Mouse (Mus musculus) R1 (cell line): ENCODE measurements around the gene Maml3.

Experiments used
- DNase-seq: peaks from one replicate; pipeline ENCODE4 v3.0.0-alpha.2; 2018; ENCODE audit warnings: low read depth, low spot score

The Maml3 gene

DNA sequence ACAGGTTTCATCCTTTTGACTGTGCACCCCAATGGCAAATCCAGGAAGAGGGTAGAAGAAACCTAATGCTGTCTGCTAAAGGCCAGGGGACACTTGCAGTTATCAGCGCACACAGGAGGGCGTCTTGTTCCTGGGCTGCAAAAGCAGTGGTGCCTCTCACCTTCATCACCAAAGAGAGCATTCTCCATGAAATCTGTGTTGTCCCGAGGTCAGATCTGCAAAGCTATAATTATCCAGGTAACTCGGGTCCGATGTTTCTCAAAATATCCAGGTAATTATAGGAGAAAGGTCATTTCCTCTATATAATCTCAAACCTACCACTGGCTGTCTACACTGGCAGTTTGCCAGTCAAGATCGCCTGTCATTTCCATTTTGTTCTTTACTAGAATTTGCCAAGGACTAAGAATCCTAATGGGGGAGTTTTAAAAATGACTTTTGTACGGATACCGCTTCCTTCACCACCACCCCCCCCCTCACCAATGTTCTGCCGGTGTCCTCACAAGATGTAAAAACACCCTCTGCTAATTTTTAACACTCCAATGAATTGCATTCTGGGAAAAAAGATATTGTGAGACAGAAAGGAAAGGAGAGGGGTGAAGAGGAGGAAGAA lies 98.0 kb downstream of the Maml3 start:
- DNase-seq, result no peak

- DNase-seq, result no peak
Observed at GRCm38 (mm10) chr3:52003663-52004062, 101.2 kb downstream of the Maml3 start.

DNA sequence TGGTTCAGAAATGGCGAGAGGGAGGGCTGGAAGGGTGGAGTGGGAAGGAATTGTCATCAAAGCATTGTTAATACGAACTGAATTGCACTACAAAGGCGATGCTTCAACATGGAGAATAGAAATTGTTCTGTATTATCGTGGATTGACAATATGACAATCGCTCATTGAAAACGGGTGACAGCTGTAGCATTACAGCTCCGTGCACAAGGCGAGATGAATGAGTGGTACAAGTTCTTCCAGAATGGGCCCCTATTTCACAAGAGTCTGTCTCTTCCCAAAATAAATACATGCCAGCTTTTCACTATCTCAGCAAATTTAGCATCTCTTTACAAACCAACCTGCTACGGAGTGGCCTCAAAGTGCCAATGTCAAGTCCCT lies 103.4 kb downstream of the Maml3 start:
- no peak for DNase-seq

DNA sequence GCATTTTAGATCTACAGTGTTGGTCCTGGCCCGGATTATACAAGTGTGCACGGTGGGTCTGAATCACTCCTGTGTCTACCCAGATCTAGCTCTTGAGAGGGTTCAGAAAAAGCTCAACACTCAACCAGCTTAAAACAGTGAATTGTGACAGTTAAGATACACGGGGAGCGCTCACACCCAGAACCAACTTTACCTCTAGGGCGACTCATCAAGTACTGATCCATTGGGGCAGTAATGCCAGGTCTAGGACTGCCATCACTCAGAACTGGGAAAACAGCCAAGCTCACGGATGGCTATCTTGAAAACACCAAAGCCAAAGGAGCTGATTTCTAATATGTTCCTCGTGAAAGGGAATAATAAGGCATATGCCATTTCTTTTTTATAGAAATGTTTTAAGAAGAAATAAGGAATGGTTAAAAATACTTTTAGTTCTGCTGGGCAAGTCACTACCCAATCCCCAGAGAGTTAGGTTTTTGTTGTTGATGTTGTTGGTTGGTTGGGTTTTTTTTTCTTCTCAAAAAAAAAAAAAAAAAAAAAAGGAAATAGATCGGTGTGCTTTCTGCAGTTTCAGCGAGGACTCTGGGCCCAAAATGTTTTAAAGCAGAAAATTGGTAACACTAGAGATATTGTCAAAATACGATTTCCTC lies 103.9 kb downstream of the Maml3 start:
- DNase-seq, result no peak

DNA sequence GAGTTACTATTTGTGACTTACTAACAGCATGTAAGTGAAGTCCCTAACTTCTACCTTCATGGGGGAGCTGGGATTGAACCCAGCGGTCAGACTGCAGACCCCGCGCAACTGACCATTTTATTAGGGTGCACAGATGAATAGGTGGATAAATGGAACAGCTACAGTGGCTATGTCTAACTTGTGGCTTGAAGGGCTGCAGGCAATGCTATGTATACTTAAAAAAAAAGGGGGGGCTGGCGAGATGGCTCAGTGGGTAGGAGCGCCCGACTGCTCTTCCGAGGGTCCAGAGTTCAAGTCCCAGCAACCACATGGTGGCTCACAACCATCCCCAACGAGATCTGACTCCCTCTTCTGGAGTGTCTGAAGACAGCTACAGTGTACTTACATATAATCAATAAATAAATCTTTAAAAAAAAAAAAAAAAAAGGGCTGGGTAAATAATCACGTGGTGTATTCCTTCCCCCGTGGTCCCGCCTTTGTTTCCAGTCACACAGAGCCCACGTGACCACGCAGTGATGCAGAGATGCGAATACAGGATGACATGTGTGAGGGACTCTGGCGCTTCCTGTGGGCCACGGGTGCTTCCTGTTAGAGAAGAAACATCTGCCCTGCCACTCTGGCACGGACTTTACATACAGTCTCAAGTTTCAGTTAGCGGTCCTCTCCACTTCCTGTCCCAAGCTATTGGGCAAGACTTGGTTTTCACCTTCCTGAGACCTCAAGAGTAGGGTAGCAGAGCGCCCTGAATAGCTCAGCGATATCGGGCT lies 105.0 kb downstream of the Maml3 start:
- DNase-seq, result no peak

GRCm38 (mm10) chr3:51998511-51999399 lies 106.1 kb downstream of the Maml3 start:
- DNase-seq, result no peak

DNA sequence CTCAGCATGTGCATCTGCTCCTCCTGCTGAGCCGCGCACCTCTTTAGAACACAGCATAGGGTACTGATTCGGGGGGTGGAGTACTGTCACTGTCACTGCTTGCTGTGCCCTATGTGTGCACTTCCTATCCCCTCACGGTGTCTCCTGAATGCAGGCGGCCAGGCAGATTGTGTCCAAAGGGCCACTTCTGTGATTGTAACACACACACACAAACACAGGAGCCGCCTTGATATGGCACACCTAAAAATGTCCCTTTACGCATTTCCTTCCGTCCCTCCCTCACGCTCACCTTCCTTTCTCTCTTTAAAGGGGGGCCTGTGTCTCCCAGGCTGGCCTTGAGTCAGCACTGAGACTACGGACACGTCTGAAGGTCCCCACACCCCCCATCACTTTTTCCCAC lies 107.3 kb downstream of the Maml3 start:
- no peak for DNase-seq

- no peak for DNase-seq
Observed at GRCm38 (mm10) chr3:51986507-51986906, 118.4 kb downstream of the Maml3 start.

GRCm38 (mm10) chr3:51981496-51981895 lies 123.4 kb downstream of the Maml3 start:
- DNase-seq, result no peak

- DNase-seq, result no peak
Observed at GRCm38 (mm10) chr3:51977654-51978352, 127.1 kb downstream of the Maml3 start.

- DNase-seq, result no peak
Observed at GRCm38 (mm10) chr3:51974601-51975000, 130.3 kb downstream of the Maml3 start.

- DNase-seq, result no peak
Observed at GRCm38 (mm10) chr3:51974153-51974552, 130.7 kb downstream of the Maml3 start.

DNA sequence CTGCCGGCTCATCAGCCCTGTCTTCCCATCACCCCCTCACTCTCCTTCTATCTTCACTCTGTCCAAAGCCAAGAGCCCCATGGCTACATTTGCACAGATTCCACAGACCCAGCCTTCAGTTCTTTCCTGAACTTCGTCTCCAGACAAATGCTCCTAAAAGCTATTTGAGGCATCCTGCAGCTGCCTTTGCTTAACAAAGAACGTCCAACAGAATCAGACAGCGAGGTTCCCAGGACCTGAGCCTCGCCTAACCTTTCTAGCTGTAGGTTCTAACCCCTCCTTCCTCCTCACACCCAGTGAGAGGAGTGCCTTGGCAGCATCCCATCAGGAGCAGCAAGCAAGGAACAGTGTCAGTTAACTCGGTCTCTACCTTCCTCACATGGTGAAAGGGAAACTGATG lies 132.3 kb downstream of the Maml3 start:
- peak; percentile 77 for DNase-seq

- DNase-seq, result no peak
Observed at GRCm38 (mm10) chr3:51970489-51970888, 134.4 kb downstream of the Maml3 start.

DNA sequence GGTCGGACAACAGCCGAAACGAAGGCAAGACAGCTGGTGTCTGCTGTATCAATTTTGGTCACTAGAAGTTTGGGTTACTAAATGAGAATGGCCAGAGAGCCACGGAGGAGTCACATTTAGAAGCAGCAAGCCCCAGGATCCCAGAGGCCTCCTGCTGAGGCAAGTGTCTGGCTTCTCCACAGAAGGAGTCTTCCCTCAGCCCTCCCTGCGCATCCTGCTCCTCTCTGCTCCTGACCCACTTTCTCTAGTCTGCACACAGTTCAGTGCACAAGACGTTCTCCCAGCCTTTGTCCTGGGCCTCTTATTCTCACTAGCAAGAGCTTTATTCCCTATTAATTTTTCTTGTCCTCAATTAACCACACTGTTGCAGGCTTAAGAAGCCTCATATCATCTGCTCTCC lies 135.4 kb downstream of the Maml3 start:
- DNase-seq, result no peak

- no peak for DNase-seq
Observed at GRCm38 (mm10) chr3:51965841-51966240, 139.0 kb downstream of the Maml3 start.

DNA sequence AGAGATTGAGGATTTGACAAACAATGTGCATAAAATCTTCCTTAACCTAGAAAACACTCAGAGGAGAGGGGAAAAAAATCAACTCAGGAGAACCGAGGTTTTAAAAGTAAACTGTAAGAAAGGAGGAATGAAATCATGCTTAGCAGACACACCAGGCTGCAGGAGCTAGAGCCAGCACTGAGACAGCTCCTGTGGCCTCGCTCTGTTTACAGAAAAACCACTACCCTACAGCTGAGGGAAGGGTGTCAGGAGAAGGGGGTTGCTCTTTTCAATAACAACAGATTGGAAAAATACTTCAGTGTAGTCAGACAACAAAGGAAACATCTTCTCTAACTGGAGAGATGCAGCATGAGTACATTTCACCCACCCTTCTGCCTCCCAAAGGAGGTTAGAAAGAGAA lies 139.4 kb downstream of the Maml3 start:
- DNase-seq, result no peak

GRCm38 (mm10) chr3:51965008-51965407 lies 139.9 kb downstream of the Maml3 start:
- no peak for DNase-seq

DNA sequence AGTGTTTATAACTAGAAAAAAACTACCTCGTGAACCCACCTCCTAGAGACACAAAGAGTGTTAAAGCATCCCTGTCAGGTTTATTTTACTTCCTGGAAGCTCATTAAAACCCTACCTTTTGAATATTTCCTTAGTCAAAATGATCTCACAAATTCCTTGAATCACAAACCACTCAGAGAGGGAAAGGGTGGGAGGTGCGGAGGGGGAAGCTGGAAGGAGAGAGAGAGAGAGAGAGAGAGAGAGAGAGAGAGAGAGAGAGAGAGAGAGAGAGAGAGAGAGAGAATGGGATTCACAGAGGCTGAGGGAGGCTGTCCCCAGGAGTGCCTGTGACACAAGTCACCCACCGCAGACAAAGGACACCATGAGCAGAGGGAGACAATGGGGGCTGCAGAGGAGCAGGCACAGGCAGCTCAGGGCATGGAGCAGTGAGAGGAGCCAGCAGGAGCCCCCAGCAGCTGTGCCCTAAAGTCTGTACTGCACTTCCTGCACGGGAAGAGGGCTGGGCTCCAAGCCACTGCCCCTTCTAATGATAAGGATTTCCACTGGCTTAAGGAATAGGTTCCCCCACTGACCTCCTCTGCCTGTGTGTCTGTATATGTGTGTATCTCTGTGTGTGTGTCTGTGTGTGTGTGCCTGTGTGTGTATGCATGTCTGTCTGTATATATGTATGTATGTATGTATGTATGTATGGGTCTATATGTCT lies 140.8 kb downstream of the Maml3 start:
- DNase-seq, result no peak

- DNase-seq, result no peak
Observed at GRCm38 (mm10) chr3:51963151-51963791, 141.6 kb downstream of the Maml3 start.
